17 mouse cellular contexts compared by ENCODE assay signal in genomic region chr5:122780791-122781432, GRCm38 (mm10). TPM values are rescaled to one million over a fixed set of nuclear protein-coding genes. Genes with fewer than 3 reads are reported as not detected.
DNase-seq lines count a peak whose midpoint lies in the region; ATAC-seq and TF ChIP-seq lines count a peak whose summit lies in the region.
"Had no signal": no experiment of that assay in that cellular context is flagged by ENCODE, and none has a peak within 500 bp of the region (broad histone marks: within the 10 kb centered on the region; RNA-seq: fewer than 3 reads in every experiment).

No protein-coding gene starts in this region.

- no peak for TF ChIP-seq EP300 in lung, postnatal 0 days (IDR thresholded peaks at IDR 0.05)

- peak; percentile 38 for TF ChIP-seq CTCF in intestine, postnatal 0 days (IDR thresholded peaks at IDR 0.05; ENCODE audit: low read depth)
- TF ChIP-seq CTCF in lung, postnatal 0 days (IDR thresholded peaks at IDR 0.05) = peak; percentile 36

- H3K4me3 ChIP-seq in intestine, postnatal 0 days (ENCODE audit: low read depth, low read length) = no peak overlapping the region
- H3K4me3 ChIP-seq in intestine, embryonic 16.5 days (ENCODE audit: low read length) = no peak overlapping the region
- H3K4me3 ChIP-seq in lung, postnatal 0 days (ENCODE audit: low read depth, low read length) = no peak overlapping the region
- H3K4me3 ChIP-seq: embryonic facial prominence, embryonic 13.5 days; heart, embryonic 12.5 days; lung, embryonic 15.5 days had no signal

- 90% methylated on average over 19 of the region's 19 CpGs for WGBS in intestine, postnatal 0 days
- WGBS in intestine, embryonic 16.5 days = 89% methylated on average over 19 of the region's 19 CpGs
- WGBS in lung, postnatal 0 days = 90% methylated on average over 17 of the region's 19 CpGs

- H3K36me3 ChIP-seq in intestine, postnatal 0 days (ENCODE audit: control insufficient read depth, insufficient read depth) = no peaks in the 10 kb centered on the region; the same call in 1 of the 2 replicates
- no peaks in the 10 kb centered on the region for H3K36me3 ChIP-seq in intestine, embryonic 16.5 days (ENCODE audit: control insufficient read depth, insufficient read depth, low read length)
- no peaks in the 10 kb centered on the region for H3K36me3 ChIP-seq in lung, postnatal 0 days (ENCODE audit: insufficient read depth, low read length)
- H3K36me3 ChIP-seq: embryonic facial prominence, embryonic 13.5 days; lung, embryonic 15.5 days had no signal

- no peaks in the 10 kb centered on the region for H3K4me1 ChIP-seq in intestine, postnatal 0 days (replicated peaks; ENCODE audit: control insufficient read depth, insufficient read depth, low read length)
- H3K4me1 ChIP-seq in intestine, embryonic 16.5 days (ENCODE audit: control insufficient read depth, insufficient read depth, low read length) = peaks cover 10% of the 10 kb centered on the region; the same call in 1 of the 2 replicates
- peaks cover 8% of the 10 kb centered on the region; the same call in 1 of the 2 replicates for H3K4me1 ChIP-seq in lung, postnatal 0 days (ENCODE audit: insufficient read depth, low read depth, low read length)

- DNase-seq in lung, postnatal 0 days (ENCODE audit: low spot score) = no peak
- DNase-seq in lung, postnatal 10 days = no peak
- DNase-seq in R1 (ENCODE audit: low read depth, low spot score) = peak; percentile 67
- peak; percentile 15 for DNase-seq in naive thymus-derived CD4-positive, alpha-beta T cell, adult 2 months (ENCODE audit: low read depth)
- no peak for DNase-seq in embryo, embryonic 11 days
- DNase-seq: cerebellum, postnatal 36 days; gastrocnemius, postnatal 25 days; heart, postnatal 36 days; kidney, postnatal 14 days; left cerebral cortex, postnatal 4 days had no signal

- H3K27ac ChIP-seq in intestine, postnatal 0 days (ENCODE audit: low read depth, low read length) = no peak overlapping the region
- H3K27ac ChIP-seq in intestine, embryonic 16.5 days (ENCODE audit: low read length) = no peak overlapping the region
- no peak overlapping the region for H3K27ac ChIP-seq in lung, postnatal 0 days (ENCODE audit: low read length)
- H3K27ac ChIP-seq: neural tube, embryonic 13.5 days had no signal

- H3K27me3 ChIP-seq in intestine, postnatal 0 days (replicated peaks; ENCODE audit: control insufficient read depth, insufficient read depth, low read length) = no peaks in the 10 kb centered on the region
- no peaks in the 10 kb centered on the region for H3K27me3 ChIP-seq in intestine, embryonic 16.5 days (replicated peaks; ENCODE audit: control insufficient read depth, insufficient read depth, low read length)
- no peaks in the 10 kb centered on the region for H3K27me3 ChIP-seq in lung, postnatal 0 days (replicated peaks; ENCODE audit: insufficient read depth, low read length)
- H3K27me3 ChIP-seq: embryonic facial prominence, embryonic 13.5 days; heart, embryonic 12.5 days; lung, embryonic 15.5 days; megakaryocyte, embryonic 14.5 days; neural tube, embryonic 13.5 days had no signal

- no peak overlapping the region for H3K9ac ChIP-seq in intestine, postnatal 0 days (ENCODE audit: low read depth, low read length)
- no peak overlapping the region for H3K9ac ChIP-seq in intestine, embryonic 16.5 days (ENCODE audit: low read depth, low read length)
- H3K9ac ChIP-seq in lung, postnatal 0 days (replicated peaks; ENCODE audit: low read depth) = no peak overlapping the region
- H3K9ac ChIP-seq: embryonic facial prominence, embryonic 13.5 days; heart, embryonic 12.5 days; neural tube, embryonic 13.5 days had no signal

- no peak for ATAC-seq in intestine, postnatal 0 days
- ATAC-seq in intestine, embryonic 16.5 days = no peak
- ATAC-seq in lung, postnatal 0 days = no peak

- H3K9me3 ChIP-seq in intestine, postnatal 0 days (ENCODE audit: control insufficient read depth) = no peaks in the 10 kb centered on the region
- no peaks in the 10 kb centered on the region for H3K9me3 ChIP-seq in intestine, embryonic 16.5 days (ENCODE audit: control insufficient read depth, low read length)
- H3K9me3 ChIP-seq in lung, postnatal 0 days (ENCODE audit: low read length) = no peaks in the 10 kb centered on the region
- H3K9me3 ChIP-seq: embryonic facial prominence, embryonic 13.5 days; heart, embryonic 12.5 days; lung, embryonic 15.5 days; megakaryocyte, embryonic 14.5 days; neural tube, embryonic 13.5 days had no signal

- no peak overlapping the region for H3K4me2 ChIP-seq in intestine, postnatal 0 days (replicated peaks; ENCODE audit: low read depth)
- H3K4me2 ChIP-seq in intestine, embryonic 16.5 days (ENCODE audit: low read depth, low read length) = no peak overlapping the region
- no peak overlapping the region for H3K4me2 ChIP-seq in lung, postnatal 0 days (replicated peaks; ENCODE audit: low read depth, low read length)
- H3K4me2 ChIP-seq: heart, embryonic 12.5 days had no signal

RNA-seq across cellular contexts. Expression of gene Camkk2, which starts 1.7 kb away (rescaled TPM):
- polyA plus RNA-seq in intestine, postnatal 0 days (2015; fragmentation: Nextera tagmentation; extraction: Ambion mirVana) = 11.0 and 13.4 TPM in 2 replicates
- 15.0 and 17.1 TPM in 2 replicates for polyA plus RNA-seq in intestine, embryonic 16.5 days (2015; fragmentation: Nextera tagmentation; extraction: Ambion mirVana)
- polyA plus RNA-seq in lung, postnatal 0 days (2015; fragmentation: Nextera tagmentation; extraction: Ambion mirVana) = 29.2 and 29.6 TPM in 2 replicates

RNA-seq across cellular contexts. Expression of gene Anapc5, which starts 40.2 kb away (rescaled TPM):
- polyA plus RNA-seq in intestine, postnatal 0 days (2015; fragmentation: Nextera tagmentation; extraction: Ambion mirVana) = 134 and 145 TPM in 2 replicates
- 322 and 351 TPM in 2 replicates for polyA plus RNA-seq in intestine, embryonic 16.5 days (2015; fragmentation: Nextera tagmentation; extraction: Ambion mirVana)
- polyA plus RNA-seq in lung, postnatal 0 days (2015; fragmentation: Nextera tagmentation; extraction: Ambion mirVana) = 166 and 180 TPM in 2 replicates

Comparison
In these comparisons a context has a peak if more than half of its experiments do, and no peak if none do; other contexts are left out.
1. DNase-seq: peak in R1 (single experiment) and naive thymus-derived CD4-positive, alpha-beta T cell, adult 2 months (single experiment); none in lung, postnatal 0 days (single experiment), lung, postnatal 10 days (single experiment) and embryo, embryonic 11 days (single experiment).